Mouse (Mus musculus) limb, embryonic 14.5 days (tissue): ENCODE measurements around the gene Syce1l. TPM values are rescaled to one million over a fixed set of nuclear protein-coding genes. Genes with fewer than 3 reads are reported as not detected.

Experiments used
- ATAC-seq: fragments of 200-750 bp; cut with Nextera tagmentation; 2 replicates; pipeline ENCODE4 v1.8.0; 2017; ENCODE audit warnings: low read depth, moderate number of reproducible peaks, moderate TSS enrichment; ENCODE audit not compliant: low FRiP score
- DNase-seq: peaks from one replicate; pipeline ENCODE4 v3.0.0-alpha.2; 2015; ENCODE audit warnings: low spot score
- H3K27ac ChIP-seq: fragments of 300-500 bp; sonication (generic); replicated peaks from 2 replicates; pipeline ENCODE4 v1.5.1; 2014; ENCODE audit warnings: low read depth, mild to moderate bottlenecking, low read length, moderate library complexity, mixed read lengths
- H3K27me3 ChIP-seq: fragments of 300-500 bp; sonication (generic); 2 replicates; pipeline ENCODE4 v1.6.1; 2014; ENCODE audit warnings: low read length, mixed read lengths; ENCODE audit not compliant: control insufficient read depth, insufficient read depth
- H3K36me3 ChIP-seq: fragments of 300-500 bp; sonication (generic); 2 replicates; pipeline ENCODE4 v1.6.1; 2014; ENCODE audit warnings: mild to moderate bottlenecking, low read length, moderate library complexity, mixed read lengths; ENCODE audit not compliant: control insufficient read depth, insufficient read depth
- H3K4me1 ChIP-seq: fragments of 300-500 bp; sonication (generic); 2 replicates; pipeline ENCODE4 v1.6.1; 2014; ENCODE audit warnings: antibody characterized with exemption, low read length, mixed read lengths; ENCODE audit not compliant: control insufficient read depth, insufficient read depth
- H3K4me2 ChIP-seq: fragments of 300-500 bp; sonication (generic); replicated peaks from 2 replicates; pipeline ENCODE4 v1.6.1; 2014; ENCODE audit warnings: low read depth, mild to moderate bottlenecking, low read length, moderate library complexity; ENCODE audit not compliant: severe bottlenecking
- H3K4me3 ChIP-seq: fragments of 300-500 bp; sonication (generic); replicated peaks from 2 replicates; pipeline ENCODE4 v1.5.1; 2014; ENCODE audit warnings: low read length
- H3K9ac ChIP-seq: fragments of 300-500 bp; sonication (generic); 2 replicates; pipeline ENCODE4 v1.6.1; 2014; ENCODE audit warnings: mild to moderate bottlenecking, low read depth, low read length, moderate library complexity; ENCODE audit not compliant: severe bottlenecking
- H3K9me3 ChIP-seq: fragments of 300-500 bp; sonication (generic); 2 replicates; pipeline ENCODE4 v1.6.1; 2016; ENCODE audit warnings: low read length; ENCODE audit not compliant: control insufficient read depth
- POLR2A ChIP-seq: fragments of 200-500 bp; IDR thresholded peaks from 2 replicates; pipeline ENCODE4 v1.8.0; 2012; ENCODE audit warnings: inconsistent platforms, mild to moderate bottlenecking, moderate library complexity, borderline replicate concordance; ENCODE audit not compliant: insufficient read depth, insufficient read length; ENCODE audit errors: extremely low read depth
- WGBS: fragments of 180-500 bp; shearing (Covaris S2); extraction: QIAGEN DNeasy Blood & Tissue Kit; methylation state at CpG from one replicate; pipeline ENCODE4 v1.1.7; 2014; 5-methylcytosine and 5-hydroxymethylcytosine counted together
- polyA plus RNA-seq, 2 experiments: library from polyadenylated mRNA; depleted of rRNA in 1 of 2; stranded (reverse) in 1 of 2; unstranded in 1 of 2; fragments of >200 nt; fragmentation: Nextera tagmentation in 1 of 2; extraction: Ambion mirVana in 1 of 2; gene quantifications; 2 replicates each; pipeline versions ENCODE4 v1.2.1 to v1.2.3; 2012 to 2014

Gene Syce1l
- polyA plus RNA-seq, 2 experiments, result 0.26 TPM; not detected in 1

GRCm38 (mm10) chr8:113652450-113652849 is 9.4 kb downstream of the Syce1l start:
- no peaks in the 10 kb centered on the region for H3K27me3 ChIP-seq
- DNase-seq (no peak), ATAC-seq (no peak)
- H3K9ac ChIP-seq, result no peak overlapping the region
- no peak for TF ChIP-seq POLR2A
- H3K36me3 ChIP-seq, result no peaks in the 10 kb centered on the region
- H3K4me3 ChIP-seq, result no peak overlapping the region
- no peak overlapping the region for H3K27ac ChIP-seq
- no peak overlapping the region for H3K4me2 ChIP-seq
- no peaks in the 10 kb centered on the region for H3K9me3 ChIP-seq
- 88% methylated on average over 12 of the region's 12 CpGs for WGBS
- H3K4me1 ChIP-seq, result no peaks in the 10 kb centered on the region

GRCm38 (mm10) chr8:113653151-113653550 is 10.1 kb downstream of the Syce1l start:
- no peaks in the 10 kb centered on the region for H3K36me3 ChIP-seq
- H3K4me3 ChIP-seq, result no peak overlapping the region
- no peak for TF ChIP-seq POLR2A
- no peak overlapping the region for H3K27ac ChIP-seq
- 58% methylated on average over 4 of the region's 4 CpGs for WGBS
- no peak overlapping the region for H3K9ac ChIP-seq
- H3K4me1 ChIP-seq, result no peaks in the 10 kb centered on the region
- ATAC-seq (no peak), DNase-seq (no peak)
- no peaks in the 10 kb centered on the region for H3K27me3 ChIP-seq
- H3K9me3 ChIP-seq, result no peaks in the 10 kb centered on the region
- no peak overlapping the region for H3K4me2 ChIP-seq

- Histone ChIP-seq H3K4me3 (no peak overlapping the region), H3K9ac (no peak overlapping the region), H3K4me1 (no peaks in the 10 kb centered on the region), H3K9me3 (no peaks in the 10 kb centered on the region), H3K27ac (no peak overlapping the region), H3K4me2 (no peak overlapping the region), H3K36me3 (no peaks in the 10 kb centered on the region), H3K27me3 (no peaks in the 10 kb centered on the region)
- 90% methylated on average over 5 of the region's 5 CpGs for WGBS
- no peak for TF ChIP-seq POLR2A
- ATAC-seq, result no peak
- no peak for DNase-seq
Measured at GRCm38 (mm10) chr8:113656154-113656553, 13.1 kb downstream of the Syce1l start.

- Histone ChIP-seq H3K9me3 (no peaks in the 10 kb centered on the region), H3K9ac (no peak overlapping the region), H3K27ac (no peak overlapping the region), H3K27me3 (no peaks in the 10 kb centered on the region), H3K4me3 (no peak overlapping the region), H3K4me2 (no peak overlapping the region), H3K4me1 (no peaks in the 10 kb centered on the region), H3K36me3 (no peaks in the 10 kb centered on the region)
- WGBS, result 74% methylated on average over 11 of the region's 11 CpGs
- TF ChIP-seq POLR2A, result no peak
- no peak for ATAC-seq
- no peak for DNase-seq
Measured at GRCm38 (mm10) chr8:113656681-113657298, 13.8 kb downstream of the Syce1l start.

GRCm38 (mm10) chr8:113660128-113660527 is 17.1 kb downstream of the Syce1l start:
- 93% methylated on average over 1 of the region's 1 CpGs for WGBS
- no peak overlapping the region for H3K9ac ChIP-seq
- no peaks in the 10 kb centered on the region for H3K27me3 ChIP-seq
- DNase-seq, result no peak
- no peak for ATAC-seq
- no peaks in the 10 kb centered on the region for H3K36me3 ChIP-seq
- no peak overlapping the region for H3K4me3 ChIP-seq
- H3K4me2 ChIP-seq, result no peak overlapping the region
- no peaks in the 10 kb centered on the region for H3K9me3 ChIP-seq
- TF ChIP-seq POLR2A, result no peak
- H3K27ac ChIP-seq, result no peak overlapping the region
- H3K4me1 ChIP-seq, result peaks cover 3% of the 10 kb centered on the region; the same call in 1 of the 2 replicates

- DNase-seq (peak; percentile 87), ATAC-seq (peak; percentile 77; the same call in 1 of the 2 replicates)
- no peak overlapping the region for H3K9ac ChIP-seq
- no peaks in the 10 kb centered on the region for H3K9me3 ChIP-seq
- H3K4me2 ChIP-seq, result no peak overlapping the region
- peaks cover 12% of the 10 kb centered on the region; the same call in 1 of the 2 replicates for H3K4me1 ChIP-seq
- TF ChIP-seq POLR2A, result no peak
- 15% methylated on average over 2 of the region's 2 CpGs for WGBS
- no peak overlapping the region for H3K4me3 ChIP-seq
- H3K36me3 ChIP-seq, result no peaks in the 10 kb centered on the region
- peaks cover 14% of the 10 kb centered on the region; the same call in 1 of the 2 replicates for H3K27me3 ChIP-seq
- H3K27ac ChIP-seq, result no peak overlapping the region
Measured at GRCm38 (mm10) chr8:113664544-113664943, 21.5 kb downstream of the Syce1l start.
